Mouse (Mus musculus): ENCODE measurements around the gene C1qtnf2. TPM values are rescaled to one million over a fixed set of nuclear protein-coding genes. Genes with fewer than 3 reads are reported as not detected.
A peak's percentile ranks its signal among the peaks of the same experiment; 100 is the strongest.

C1qtnf2 gene
- polyA plus RNA-seq, 1 experiment, result not detected

DNA sequence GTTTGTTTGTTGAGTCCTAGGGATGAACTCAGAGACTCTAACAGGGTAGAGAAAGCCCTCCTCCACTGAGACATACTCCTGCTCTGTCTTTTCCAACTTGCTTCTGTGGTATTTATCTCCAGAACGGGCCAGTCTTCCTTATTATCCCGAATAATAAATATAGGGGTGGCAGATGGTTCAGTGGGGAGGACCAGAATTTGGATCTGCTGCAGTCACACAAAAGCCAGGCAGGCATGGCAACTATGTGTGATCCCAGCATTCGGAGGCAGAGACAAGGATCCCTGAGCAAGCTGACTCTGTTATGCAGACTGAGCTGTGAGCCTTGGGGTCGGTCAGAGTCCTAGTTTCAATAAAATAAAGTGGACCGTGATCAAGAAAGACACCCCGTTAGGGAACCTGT is 27.2 kb downstream of the C1qtnf2 start:
- Histone ChIP-seq H3K9me3 (0 out of 2 replicates have a peak, but pooled peaks cover 8% of the 10 kb centered on the region), H3K36me3 (replicated peaks; ENCODE audit: low read length) (no peaks in the 10 kb centered on the region), H3K27me3 (replicated peaks) (peaks cover 2% of the 10 kb centered on the region), H3K4me1 (peaks cover 7% of the 10 kb centered on the region), H3K4me3 (replicated peaks) (no peak overlapping the region)
- TF ChIP-seq GATA1 (IDR thresholded peaks at IDR 0.05; ENCODE audit: borderline replicate concordance, low read length) (no peak), FLI1 (IDR thresholded peaks at IDR 0.05; ENCODE audit: low read length) (no peak)

DNA sequence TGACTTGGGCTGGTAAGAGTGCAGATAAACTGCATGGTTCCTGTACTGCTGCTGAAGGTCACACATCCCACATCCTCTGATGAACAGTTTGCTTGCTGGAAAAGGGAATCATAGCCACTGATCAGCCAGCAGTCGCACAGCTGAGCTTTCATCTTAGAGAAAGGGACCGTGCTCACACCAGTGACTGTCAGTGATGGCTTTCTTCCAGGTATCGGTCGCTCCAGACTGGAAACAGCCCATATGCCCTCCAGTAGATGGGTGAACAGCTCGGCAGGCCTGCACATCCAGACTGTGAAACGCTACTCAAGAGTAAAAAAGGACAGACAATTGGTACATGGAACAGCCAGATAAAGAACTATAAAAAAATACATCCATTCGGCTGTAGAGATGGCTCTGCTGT is 31.1 kb downstream of the C1qtnf2 start:
- no peaks in the 10 kb centered on the region for H3K36me3 ChIP-seq (replicated peaks; ENCODE audit: low read length)
- H3K4me3 ChIP-seq (replicated peaks), result no peak overlapping the region
- H3K9me3 ChIP-seq, result no peaks in the 10 kb centered on the region
- TF ChIP-seq GATA1 (IDR thresholded peaks at IDR 0.05; ENCODE audit: borderline replicate concordance, low read length) (no peak), FLI1 (IDR thresholded peaks at IDR 0.05; ENCODE audit: low read length) (no peak)
- H3K4me1 ChIP-seq, result peaks cover 21% of the 10 kb centered on the region
- H3K27me3 ChIP-seq (replicated peaks), result no peaks in the 10 kb centered on the region

DNA sequence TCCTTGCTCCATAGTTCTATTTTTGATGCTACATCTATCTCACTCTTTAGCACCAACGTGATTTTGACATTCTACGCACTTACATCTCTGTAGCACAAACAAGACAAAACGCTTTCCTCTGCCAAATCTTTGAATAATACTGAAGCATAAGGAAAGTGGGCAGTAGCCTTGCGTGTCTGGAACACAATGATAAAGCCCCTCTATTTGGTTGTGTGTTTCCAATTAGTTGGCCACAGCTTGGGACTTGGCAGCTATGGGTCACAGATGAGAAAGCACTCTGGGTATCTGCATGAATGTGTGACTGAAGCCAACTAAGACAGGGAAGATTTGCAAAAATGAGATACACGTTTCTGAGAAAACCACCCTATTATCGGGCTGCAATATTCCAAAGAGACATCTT is 33.9 kb downstream of the C1qtnf2 start:
- no peak for TF ChIP-seq FLI1 (IDR thresholded peaks at IDR 0.05; ENCODE audit: low read length)
- TF ChIP-seq GATA1 (IDR thresholded peaks at IDR 0.05; ENCODE audit: borderline replicate concordance, low read length), result no peak
- Histone ChIP-seq H3K36me3 (replicated peaks; ENCODE audit: low read length) (no peaks in the 10 kb centered on the region), H3K4me3 (replicated peaks) (no peak overlapping the region)

DNA sequence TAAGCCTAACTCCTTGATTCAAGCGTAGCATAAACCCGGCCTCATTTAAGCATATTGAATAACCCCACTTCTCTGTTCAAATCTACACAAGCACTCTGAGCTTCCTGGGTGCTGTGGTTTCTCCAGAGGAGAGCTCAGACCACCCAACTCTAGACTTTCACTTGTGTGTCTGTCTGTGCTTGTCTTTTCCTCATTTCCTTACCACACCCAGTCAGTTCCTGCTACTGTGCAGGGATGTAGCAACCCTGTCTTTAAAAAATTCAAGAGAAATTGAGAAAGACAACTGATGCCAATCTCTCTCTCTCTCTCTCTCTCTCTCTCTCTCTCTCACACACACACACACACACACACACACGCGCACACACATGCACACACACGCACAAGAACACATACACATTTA is 35.8 kb downstream of the C1qtnf2 start:
- Histone ChIP-seq H3K4me3 (replicated peaks) (no peak overlapping the region), H3K9me3 (peaks cover 11% of the 10 kb centered on the region), H3K36me3 (replicated peaks; ENCODE audit: low read length) (no peaks in the 10 kb centered on the region), H3K4me1 (peaks cover 39% of the 10 kb centered on the region), H3K27me3 (replicated peaks) (peaks cover 5% of the 10 kb centered on the region)
- TF ChIP-seq GATA1 (IDR thresholded peaks at IDR 0.05; ENCODE audit: borderline replicate concordance, low read length) (no peak), FLI1 (IDR thresholded peaks at IDR 0.05; ENCODE audit: low read length) (no peak)

More for the DNA sequence above, 33.9 kb downstream of the C1qtnf2 start:
- no peaks in the 10 kb centered on the region for H3K9me3 ChIP-seq
- peaks cover 38% of the 10 kb centered on the region for H3K4me1 ChIP-seq
- H3K27me3 ChIP-seq (replicated peaks), result peaks cover 4% of the 10 kb centered on the region

DNA sequence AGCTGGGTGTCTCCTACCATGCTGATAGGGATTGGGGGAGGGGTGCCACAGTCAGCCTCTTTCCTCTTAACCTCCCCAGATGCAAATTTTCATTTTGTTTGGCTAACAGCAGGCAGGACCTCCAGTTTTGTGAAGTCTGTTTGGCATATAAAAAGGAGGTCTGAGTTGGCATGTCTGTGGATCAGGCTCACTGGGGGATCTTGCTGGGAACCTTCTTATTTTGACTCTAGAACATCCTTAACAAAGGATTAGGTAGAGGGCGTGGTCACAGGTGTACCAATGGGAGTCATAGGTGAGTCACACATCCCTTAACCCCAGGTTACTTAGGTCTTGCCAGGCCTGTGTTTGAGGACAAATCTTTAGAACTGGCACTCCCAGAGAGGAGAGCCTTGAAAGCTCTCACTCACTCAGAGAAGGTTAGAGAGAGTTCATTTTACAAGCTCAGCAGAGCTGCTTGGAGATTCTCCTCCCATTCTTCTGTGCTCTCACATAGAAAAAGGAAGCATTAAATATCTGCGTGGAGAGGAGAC is 38.6 kb downstream of the C1qtnf2 start:
- TF ChIP-seq GATA1 (IDR thresholded peaks at IDR 0.05; ENCODE audit: borderline replicate concordance, low read length) (no peak), FLI1 (IDR thresholded peaks at IDR 0.05; ENCODE audit: low read length) (no peak)
- peaks cover 9% of the 10 kb centered on the region for H3K27me3 ChIP-seq (replicated peaks)
- H3K4me3 ChIP-seq (replicated peaks), result no peak overlapping the region
- H3K36me3 ChIP-seq (replicated peaks; ENCODE audit: low read length), result no peaks in the 10 kb centered on the region
- H3K4me1 ChIP-seq, result peaks cover 42% of the 10 kb centered on the region
- peaks cover 22% of the 10 kb centered on the region for H3K9me3 ChIP-seq

DNA sequence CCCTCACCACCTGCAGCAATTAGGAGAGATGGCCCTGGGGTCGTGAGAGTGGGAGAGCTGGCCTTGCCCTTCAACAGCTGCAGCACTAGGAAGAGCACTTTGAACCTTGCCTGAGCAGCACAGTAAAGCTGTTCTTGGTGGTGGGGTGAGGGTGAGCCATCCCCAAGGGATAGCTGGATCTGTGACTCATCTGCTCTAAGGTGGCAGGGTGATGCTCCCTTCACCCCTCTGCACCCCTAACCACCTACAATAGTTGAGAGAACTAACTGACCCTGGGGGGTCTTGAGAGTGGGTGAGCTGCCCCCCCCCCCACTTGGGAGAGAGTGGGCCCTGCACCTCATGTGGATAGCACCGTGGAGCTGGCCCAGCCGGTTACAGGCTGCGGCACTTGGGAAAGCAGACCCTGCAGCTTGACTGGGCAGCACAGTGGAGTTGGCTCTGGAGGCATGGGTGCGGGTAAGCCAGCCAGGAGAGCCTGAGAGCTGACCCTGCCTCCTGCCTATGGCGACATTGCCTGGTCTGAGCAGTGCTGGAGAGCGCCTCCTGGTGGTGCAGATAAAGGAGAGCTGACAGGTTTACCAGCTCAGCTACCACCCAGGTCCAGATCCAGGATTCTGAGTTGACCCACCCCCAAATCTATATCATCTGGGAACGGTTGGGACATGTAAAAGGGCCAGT is 42.4 kb downstream of the C1qtnf2 start:
- Histone ChIP-seq H3K4me1 (peaks cover 28% of the 10 kb centered on the region), H3K27me3 (replicated peaks) (peaks cover 9% of the 10 kb centered on the region), H3K36me3 (replicated peaks; ENCODE audit: low read length) (no peaks in the 10 kb centered on the region), H3K4me3 (replicated peaks) (peak overlapping the region; percentile 60), H3K9me3 (peaks cover 23% of the 10 kb centered on the region)
- TF ChIP-seq FLI1 (IDR thresholded peaks at IDR 0.05; ENCODE audit: low read length) (no peak), GATA1 (IDR thresholded peaks at IDR 0.05; ENCODE audit: borderline replicate concordance, low read length) (no peak)

DNA sequence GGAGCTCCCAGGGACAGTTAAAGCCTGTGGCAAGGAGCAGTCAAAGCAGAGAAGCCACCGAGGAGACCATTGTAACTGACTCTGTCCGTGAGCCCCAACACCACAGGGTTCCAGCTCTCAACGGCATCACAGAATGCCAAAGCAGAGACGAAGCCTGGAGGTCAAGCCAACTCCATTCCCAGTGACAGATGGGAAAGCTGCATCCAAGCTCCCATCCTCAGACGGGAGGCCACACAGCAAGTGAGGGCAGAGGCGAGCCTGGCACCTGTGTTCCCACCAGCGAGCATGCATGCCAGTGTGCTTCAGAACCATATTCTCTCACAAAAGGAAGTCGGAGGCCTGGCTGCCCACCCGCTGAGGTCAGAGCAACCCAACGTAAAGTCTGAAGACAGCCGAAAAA is 43.6 kb downstream of the C1qtnf2 start:
- Histone ChIP-seq H3K27me3 (replicated peaks) (peaks cover 5% of the 10 kb centered on the region), H3K4me3 (replicated peaks) (no peak overlapping the region), H3K36me3 (replicated peaks; ENCODE audit: low read length) (no peaks in the 10 kb centered on the region), H3K9me3 (peaks cover 23% of the 10 kb centered on the region), H3K4me1 (peaks cover 19% of the 10 kb centered on the region)
- TF ChIP-seq FLI1 (IDR thresholded peaks at IDR 0.05; ENCODE audit: low read length) (no peak), GATA1 (IDR thresholded peaks at IDR 0.05; ENCODE audit: borderline replicate concordance, low read length) (no peak)

DNA sequence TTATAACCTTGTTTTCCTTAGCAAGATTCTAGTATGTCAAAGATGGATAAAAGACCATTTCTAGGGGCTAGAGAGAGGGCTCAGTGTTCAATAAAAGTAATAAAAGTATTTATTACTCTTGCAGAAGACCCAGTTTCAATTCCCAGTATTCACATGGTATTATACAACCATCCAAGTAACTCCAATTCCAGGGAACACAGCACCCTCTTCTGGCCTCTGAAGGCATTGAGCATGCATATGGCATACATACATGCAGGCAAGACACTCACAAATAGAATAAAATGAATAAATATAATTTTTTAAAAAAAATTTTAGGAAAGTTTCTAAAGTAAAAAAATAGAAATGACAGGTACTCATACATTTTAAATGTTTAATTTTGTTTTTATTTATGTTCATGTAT is 44.0 kb downstream of the C1qtnf2 start:
- Histone ChIP-seq H3K9me3 (peaks cover 23% of the 10 kb centered on the region), H3K4me3 (replicated peaks) (no peak overlapping the region), H3K36me3 (replicated peaks; ENCODE audit: low read length) (no peaks in the 10 kb centered on the region), H3K4me1 (peaks cover 17% of the 10 kb centered on the region), H3K27me3 (replicated peaks) (peaks cover 5% of the 10 kb centered on the region)
- TF ChIP-seq GATA1 (IDR thresholded peaks at IDR 0.05; ENCODE audit: borderline replicate concordance, low read length) (no peak), FLI1 (IDR thresholded peaks at IDR 0.05; ENCODE audit: low read length) (no peak)

DNA sequence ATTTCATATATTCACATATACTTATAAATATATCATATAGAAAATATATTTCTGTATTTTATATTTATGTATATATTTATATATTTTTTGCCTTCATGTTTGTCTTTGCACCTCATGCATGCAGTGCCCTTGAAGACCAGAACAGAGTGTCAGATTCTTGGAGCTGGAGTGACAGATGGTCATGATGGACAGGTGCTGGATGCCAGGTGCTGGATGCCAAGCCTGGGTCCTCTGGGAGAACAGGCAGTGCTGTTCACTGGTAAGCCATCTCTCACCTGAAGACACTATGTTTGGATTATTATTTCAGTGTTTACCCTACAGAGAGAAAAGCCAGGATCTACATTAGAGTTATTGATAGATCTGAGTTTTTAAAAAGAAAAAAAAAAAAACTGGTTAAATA is 44.7 kb downstream of the C1qtnf2 start:
- peaks cover 23% of the 10 kb centered on the region for H3K9me3 ChIP-seq
- no peaks in the 10 kb centered on the region for H3K36me3 ChIP-seq (replicated peaks; ENCODE audit: low read length)
- H3K27me3 ChIP-seq (replicated peaks), result peaks cover 5% of the 10 kb centered on the region
- H3K4me3 ChIP-seq (replicated peaks), result no peak overlapping the region
- peaks cover 14% of the 10 kb centered on the region for H3K4me1 ChIP-seq
- TF ChIP-seq GATA1 (IDR thresholded peaks at IDR 0.05; ENCODE audit: borderline replicate concordance, low read length) (no peak), FLI1 (IDR thresholded peaks at IDR 0.05; ENCODE audit: low read length) (no peak)

DNA sequence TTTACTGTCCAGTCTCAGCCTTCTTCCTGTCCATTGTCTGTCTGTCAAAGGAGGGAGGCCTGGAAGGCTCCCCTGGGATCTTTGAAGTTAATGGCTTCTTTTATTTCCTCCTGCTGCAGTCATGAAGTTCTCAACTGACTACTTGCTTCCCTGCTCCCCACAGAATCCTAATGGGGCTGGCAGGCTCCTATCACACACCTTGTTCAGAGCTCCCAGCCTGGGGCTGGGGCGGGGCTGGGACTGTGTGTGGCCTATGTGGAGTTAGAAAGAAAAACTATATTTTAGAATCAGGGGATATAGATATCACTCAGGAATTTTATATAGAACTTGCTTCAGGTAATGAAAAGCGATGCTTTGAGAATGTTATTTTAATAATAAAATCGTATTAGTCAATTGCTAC is 46.4 kb downstream of the C1qtnf2 start:
- TF ChIP-seq FLI1 (IDR thresholded peaks at IDR 0.05; ENCODE audit: low read length) (no peak), GATA1 (IDR thresholded peaks at IDR 0.05; ENCODE audit: borderline replicate concordance, low read length) (no peak)

More for the DNA sequence above, 46.4 kb downstream of the C1qtnf2 start:
- Histone ChIP-seq H3K9me3 (peaks cover 6% of the 10 kb centered on the region), H3K27me3 (replicated peaks) (peaks cover 4% of the 10 kb centered on the region), H3K36me3 (replicated peaks; ENCODE audit: low read length) (no peaks in the 10 kb centered on the region), H3K4me1 (peaks cover 22% of the 10 kb centered on the region), H3K4me3 (replicated peaks) (no peak overlapping the region)
